7 mouse cellular contexts compared by ENCODE assay signal in genomic region chr3:89322131-89322500, GRCm38 (mm10). TPM values are rescaled to one million over a fixed set of nuclear protein-coding genes. Genes with fewer than 3 reads are reported as not detected.
DNase-seq lines count a peak whose midpoint lies in the region; ATAC-seq and TF ChIP-seq lines count a peak whose summit lies in the region.

No protein-coding gene starts in this region.

- DNase-seq in lung, postnatal 0 days (ENCODE audit: low spot score): no peak
- DNase-seq in lung, postnatal 25 days (ENCODE audit: low spot score): no peak
- DNase-seq in forebrain, embryonic 11.5 days (ENCODE audit: low spot score): no peak
- DNase-seq in gastrocnemius, postnatal 25 days: no peak
- DNase-seq in gastrocnemius, postnatal 4 days (ENCODE audit: low spot score in 2 of 2): no peak

- H3K4me2 ChIP-seq in lung, postnatal 0 days (replicated peaks; ENCODE audit: low read depth, low read length): peak overlapping the region; percentile 99
- H3K4me2 ChIP-seq in forebrain, embryonic 11.5 days (ENCODE audit: low read depth, low read length, severe bottlenecking): peak overlapping the region; percentile 88
- peak overlapping the region; percentile 98 for H3K4me2 ChIP-seq in limb, embryonic 13.5 days (replicated peaks)
- H3K4me2 ChIP-seq in stomach, embryonic 15.5 days: peak overlapping the region; percentile 98

- TF ChIP-seq CTCF in lung, postnatal 0 days (IDR thresholded peaks at IDR 0.05): no peak

- 3% methylated on average over 14 of the region's 14 CpGs for WGBS in lung, postnatal 0 days
- under 1% methylated on average over 14 of the region's 14 CpGs for WGBS in forebrain, embryonic 11.5 days
- under 1% methylated on average over 12 of the region's 14 CpGs for WGBS in limb, embryonic 13.5 days
- WGBS in stomach, embryonic 15.5 days: 2% methylated on average over 14 of the region's 14 CpGs

- no peak for ATAC-seq in lung, postnatal 0 days
- peak; percentile 9 for ATAC-seq in forebrain, embryonic 11.5 days (replicated peaks; ENCODE audit: low FRiP score)
- 0 out of 2 replicates have a peak, but pooled peaks have one; percentile 1 for ATAC-seq in limb, embryonic 13.5 days (ENCODE audit: low FRiP score, low read depth)
- no peak for ATAC-seq in stomach, embryonic 15.5 days (ENCODE audit: insufficient read depth, low FRiP score, low read depth)

- peaks cover 35% of the 10 kb centered on the region for H3K27me3 ChIP-seq in lung, postnatal 0 days (replicated peaks; ENCODE audit: insufficient read depth, low read length)
- peaks cover 54% of the 10 kb centered on the region for H3K27me3 ChIP-seq in forebrain, embryonic 11.5 days (ENCODE audit: control insufficient read depth, insufficient read depth, low read length)
- H3K27me3 ChIP-seq in limb, embryonic 13.5 days: peaks cover 40% of the 10 kb centered on the region
- H3K27me3 ChIP-seq in stomach, embryonic 15.5 days (replicated peaks): peaks cover 35% of the 10 kb centered on the region

- no peak overlapping the region for H3K27ac ChIP-seq in lung, postnatal 0 days (ENCODE audit: low read length)
- H3K27ac ChIP-seq in forebrain, embryonic 11.5 days (ENCODE audit: low read depth, low read length): no peak overlapping the region
- H3K27ac ChIP-seq in limb, embryonic 13.5 days: peak overlapping the region; percentile 22; the same call in 1 of the 2 replicates
- no peak overlapping the region for H3K27ac ChIP-seq in stomach, embryonic 15.5 days

- peak overlapping the region; percentile 44 for H3K4me3 ChIP-seq in lung, postnatal 0 days (ENCODE audit: low read depth, low read length)
- H3K4me3 ChIP-seq in forebrain, embryonic 11.5 days (ENCODE audit: low read depth, low read length): peak overlapping the region; percentile 57
- H3K4me3 ChIP-seq in limb, embryonic 13.5 days: peak overlapping the region; percentile 74
- H3K4me3 ChIP-seq in stomach, embryonic 15.5 days (replicated peaks): peak overlapping the region; percentile 59

- peaks cover 27% of the 10 kb centered on the region for H3K4me1 ChIP-seq in lung, postnatal 0 days (ENCODE audit: insufficient read depth, low read depth, low read length)
- H3K4me1 ChIP-seq in forebrain, embryonic 11.5 days (replicated peaks; ENCODE audit: control insufficient read depth, insufficient read depth, low read length): peaks cover 27% of the 10 kb centered on the region
- peaks cover 51% of the 10 kb centered on the region for H3K4me1 ChIP-seq in limb, embryonic 13.5 days
- H3K4me1 ChIP-seq in stomach, embryonic 15.5 days: peaks cover 43% of the 10 kb centered on the region

- no peaks in the 10 kb centered on the region for H3K36me3 ChIP-seq in lung, postnatal 0 days (ENCODE audit: insufficient read depth, low read length)
- no peaks in the 10 kb centered on the region for H3K36me3 ChIP-seq in forebrain, embryonic 11.5 days (ENCODE audit: control insufficient read depth, insufficient read depth, low read length)
- H3K36me3 ChIP-seq in limb, embryonic 13.5 days: no peaks in the 10 kb centered on the region
- H3K36me3 ChIP-seq in stomach, embryonic 15.5 days: no peaks in the 10 kb centered on the region

- no peak for TF ChIP-seq EP300 in lung, postnatal 0 days (IDR thresholded peaks at IDR 0.05)

- no peaks in the 10 kb centered on the region for H3K9me3 ChIP-seq in lung, postnatal 0 days (ENCODE audit: low read length)
- H3K9me3 ChIP-seq in forebrain, embryonic 11.5 days (ENCODE audit: control insufficient read depth, low read length): no peaks in the 10 kb centered on the region
- no peaks in the 10 kb centered on the region for H3K9me3 ChIP-seq in limb, embryonic 13.5 days
- no peaks in the 10 kb centered on the region for H3K9me3 ChIP-seq in stomach, embryonic 15.5 days

- H3K9ac ChIP-seq in lung, postnatal 0 days (replicated peaks; ENCODE audit: low read depth): 0 out of 2 replicates have a peak overlapping the region, but pooled peaks have one; percentile 23
- peak overlapping the region; percentile 59 for H3K9ac ChIP-seq in forebrain, embryonic 11.5 days (ENCODE audit: low read length)
- H3K9ac ChIP-seq in limb, embryonic 13.5 days: peak overlapping the region; percentile 81
- peak overlapping the region; percentile 17; the same call in 1 of the 2 replicates for H3K9ac ChIP-seq in stomach, embryonic 15.5 days

RNA-seq across cellular contexts. Expression of gene Efna3, which starts 0.6 kb away (rescaled TPM):
- polyA plus RNA-seq in lung, postnatal 0 days (2015; fragmentation: Nextera tagmentation; extraction: Ambion mirVana): 4.4 and 6.7 TPM in 2 replicates
- polyA plus RNA-seq in forebrain, embryonic 11.5 days (2014; fragmentation: Nextera tagmentation; extraction: Ambion mirVana): 6.6 and 7.7 TPM in 2 replicates
- polyA plus RNA-seq in limb, embryonic 13.5 days (2015; fragmentation: Nextera tagmentation; extraction: Ambion mirVana): 27.4 and 30.6 TPM in 2 replicates
- polyA plus RNA-seq in stomach, embryonic 15.5 days (2015; fragmentation: Nextera tagmentation; extraction: Ambion mirVana): 9.5 and 9.6 TPM in 2 replicates
- not detected for total RNA-seq in gastrocnemius, postnatal 25 days (2021)
- not detected for total RNA-seq in gastrocnemius, postnatal 4 days (2021)

RNA-seq across cellular contexts. Expression of gene Efna4, which starts 15.7 kb away (rescaled TPM):
- polyA plus RNA-seq in lung, postnatal 0 days (2015; fragmentation: Nextera tagmentation; extraction: Ambion mirVana): 9.7 and 10.3 TPM in 2 replicates
- 17.1 and 20.7 TPM in 2 replicates for polyA plus RNA-seq in forebrain, embryonic 11.5 days (2014; fragmentation: Nextera tagmentation; extraction: Ambion mirVana)
- polyA plus RNA-seq in limb, embryonic 13.5 days (2015; fragmentation: Nextera tagmentation; extraction: Ambion mirVana): 49.0 and 51.6 TPM in 2 replicates
- 17.9 and 19.4 TPM in 2 replicates for polyA plus RNA-seq in stomach, embryonic 15.5 days (2015; fragmentation: Nextera tagmentation; extraction: Ambion mirVana)
- under 1 TPM in 1 of 2 experiments, not detected in 1; 0.38 TPM for total RNA-seq in gastrocnemius, postnatal 25 days (2021)
- total RNA-seq in gastrocnemius, postnatal 4 days (2021): 1 to 10 TPM; 2.6 to 2.8 TPM

RNA-seq across cellular contexts. Expression of gene Adam15, which starts 27.7 kb away (rescaled TPM):
- polyA plus RNA-seq in lung, postnatal 0 days (2015; fragmentation: Nextera tagmentation; extraction: Ambion mirVana): 133 and 177 TPM in 2 replicates
- 27.9 and 28.4 TPM in 2 replicates for polyA plus RNA-seq in forebrain, embryonic 11.5 days (2014; fragmentation: Nextera tagmentation; extraction: Ambion mirVana)
- polyA plus RNA-seq in limb, embryonic 13.5 days (2015; fragmentation: Nextera tagmentation; extraction: Ambion mirVana): 50.3 and 52.2 TPM in 2 replicates
- 44.7 and 53.2 TPM in 2 replicates for polyA plus RNA-seq in stomach, embryonic 15.5 days (2015; fragmentation: Nextera tagmentation; extraction: Ambion mirVana)
- total RNA-seq in gastrocnemius, postnatal 25 days (2021): 10 to 100 TPM; 21.9 to 24.6 TPM
- 10 to 100 TPM; 54.6 to 55.8 TPM for total RNA-seq in gastrocnemius, postnatal 4 days (2021)

RNA-seq across cellular contexts. Expression of gene Dcst2, which starts 39.7 kb away (rescaled TPM):
- 0.16 and 0.25 TPM in 2 replicates for polyA plus RNA-seq in lung, postnatal 0 days (2015; fragmentation: Nextera tagmentation; extraction: Ambion mirVana)
- polyA plus RNA-seq in forebrain, embryonic 11.5 days (2014; fragmentation: Nextera tagmentation; extraction: Ambion mirVana): 0.13 TPM in 1 of 2 replicates, not detected in the other
- 0.27 and 0.34 TPM in 2 replicates for polyA plus RNA-seq in limb, embryonic 13.5 days (2015; fragmentation: Nextera tagmentation; extraction: Ambion mirVana)
- 0.30 and 0.67 TPM in 2 replicates for polyA plus RNA-seq in stomach, embryonic 15.5 days (2015; fragmentation: Nextera tagmentation; extraction: Ambion mirVana)
- not detected for total RNA-seq in gastrocnemius, postnatal 25 days (2021)
- total RNA-seq in gastrocnemius, postnatal 4 days (2021): under 1 TPM; 0.12 to 0.16 TPM

RNA-seq across cellular contexts. Expression of gene Efna1, which starts 41.2 kb away (rescaled TPM):
- polyA plus RNA-seq in lung, postnatal 0 days (2015; fragmentation: Nextera tagmentation; extraction: Ambion mirVana): 174 and 188 TPM in 2 replicates
- 10.8 and 11.4 TPM in 2 replicates for polyA plus RNA-seq in forebrain, embryonic 11.5 days (2014; fragmentation: Nextera tagmentation; extraction: Ambion mirVana)
- polyA plus RNA-seq in limb, embryonic 13.5 days (2015; fragmentation: Nextera tagmentation; extraction: Ambion mirVana): 44.0 and 46.2 TPM in 2 replicates
- polyA plus RNA-seq in stomach, embryonic 15.5 days (2015; fragmentation: Nextera tagmentation; extraction: Ambion mirVana): 41.4 and 46.1 TPM in 2 replicates
- 10 to 100 TPM; 10.2 to 12.8 TPM for total RNA-seq in gastrocnemius, postnatal 25 days (2021)
- total RNA-seq in gastrocnemius, postnatal 4 days (2021): 10 to 100 TPM; 20.4 to 21.8 TPM

Comparison
In these comparisons a context has a peak if more than half of its experiments do, and no peak if none do; other contexts are left out.
1. ATAC-seq: peak in forebrain, embryonic 11.5 days (single experiment) and limb, embryonic 13.5 days (single experiment); none in lung, postnatal 0 days (single experiment) and stomach, embryonic 15.5 days (single experiment).
2. H3K9ac ChIP-seq: peak in every context shown above with its lines; median percentile 81 in limb, embryonic 13.5 days; 59 in forebrain, embryonic 11.5 days; 23 in lung, postnatal 0 days; 17 in stomach, embryonic 15.5 days.
3. Peak in every context shown above with its lines, with median percentiles within 50 percentile points of each other: H3K4me2 ChIP-seq and H3K4me3 ChIP-seq.